ENCODE assay signal across 24 mouse cellular contexts in the genomic region with DNA sequence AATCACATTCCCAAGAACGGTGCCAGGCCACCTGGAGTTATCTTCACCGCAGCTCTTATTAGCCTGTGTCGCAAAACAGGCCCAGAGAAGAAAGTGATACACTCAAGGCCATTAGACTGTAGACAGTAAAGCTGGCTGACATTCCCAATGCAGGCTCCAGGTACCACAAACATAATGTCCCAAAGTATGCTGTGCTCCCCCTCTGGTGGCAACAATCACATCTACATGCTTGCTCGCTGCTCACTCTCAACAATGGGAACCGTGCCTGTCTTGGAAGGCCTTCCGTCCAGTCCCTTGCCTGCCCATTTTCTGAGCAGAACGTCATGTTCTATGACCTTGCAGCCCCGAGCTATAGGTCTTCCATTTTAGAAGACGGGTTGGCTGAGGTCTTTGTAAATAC. TPM values are rescaled to one million over a fixed set of nuclear protein-coding genes. Genes with fewer than 3 reads are reported as not detected.
DNase-seq lines count a peak whose midpoint lies in the region; ATAC-seq and TF ChIP-seq lines count a peak whose summit lies in the region.
"Had no signal": no experiment of that assay in that cellular context is flagged by ENCODE, and none has a peak within 500 bp of the region (broad histone marks: within the 10 kb centered on the region; RNA-seq: fewer than 3 reads in every experiment).

No protein-coding gene starts in this region.

- H3K9me3 ChIP-seq in heart, postnatal 0 days (replicated peaks; ENCODE audit: control insufficient read depth, low read length) = no peaks in the 10 kb centered on the region
- no peaks in the 10 kb centered on the region for H3K9me3 ChIP-seq in lung, postnatal 0 days (ENCODE audit: low read length)
- H3K9me3 ChIP-seq: embryonic facial prominence, embryonic 13.5 days; forebrain, embryonic 15.5 days; hindbrain, embryonic 13.5 days; kidney, embryonic 15.5 days; limb, embryonic 15.5 days; lung, embryonic 15.5 days; neural tube, embryonic 15.5 days; stomach, embryonic 15.5 days had no signal

- H3K4me1 ChIP-seq in heart, postnatal 0 days (ENCODE audit: control insufficient read depth, insufficient read depth) = peaks cover 16% of the 10 kb centered on the region
- H3K4me1 ChIP-seq in lung, postnatal 0 days (ENCODE audit: insufficient read depth, low read depth, low read length) = peaks cover 12% of the 10 kb centered on the region; the same call in 1 of the 2 replicates

- peak; percentile 36 for TF ChIP-seq CTCF in heart, postnatal 0 days (IDR thresholded peaks at IDR 0.05; ENCODE audit: low read depth)
- peak; percentile 68 for TF ChIP-seq CTCF in lung, postnatal 0 days (IDR thresholded peaks at IDR 0.05)

- no peak overlapping the region for H3K4me3 ChIP-seq in heart, postnatal 0 days (ENCODE audit: low read depth, low read length)
- H3K4me3 ChIP-seq in lung, postnatal 0 days (ENCODE audit: low read depth, low read length) = no peak overlapping the region
- H3K4me3 ChIP-seq: embryonic facial prominence, embryonic 13.5 days; forebrain, embryonic 15.5 days; hindbrain, embryonic 13.5 days; kidney, embryonic 15.5 days; limb, embryonic 15.5 days; lung, embryonic 15.5 days; myocyte; neural tube, embryonic 15.5 days; stomach, embryonic 15.5 days had no signal

- no peak for TF ChIP-seq EP300 in heart, postnatal 0 days (IDR thresholded peaks at IDR 0.05; ENCODE audit: low read depth)
- no peak for TF ChIP-seq EP300 in lung, postnatal 0 days (IDR thresholded peaks at IDR 0.05)

- H3K27me3 ChIP-seq in heart, postnatal 0 days (ENCODE audit: control insufficient read depth, insufficient read depth, low read length) = no peaks in the 10 kb centered on the region
- H3K27me3 ChIP-seq in lung, postnatal 0 days (replicated peaks; ENCODE audit: insufficient read depth, low read length) = no peaks in the 10 kb centered on the region
- H3K27me3 ChIP-seq: embryonic facial prominence, embryonic 13.5 days; forebrain, embryonic 15.5 days; hindbrain, embryonic 13.5 days; kidney, embryonic 15.5 days; limb, embryonic 15.5 days; lung, embryonic 15.5 days; neural tube, embryonic 15.5 days; stomach, embryonic 15.5 days had no signal

- intact Hi-C loops in left cerebral cortex, postnatal 36 days (cut with DNase I) = no loop called here

- peaks cover 14% of the 10 kb centered on the region for H3K36me3 ChIP-seq in heart, postnatal 0 days (replicated peaks; ENCODE audit: control insufficient read depth, insufficient read depth, low read length)
- no peaks in the 10 kb centered on the region for H3K36me3 ChIP-seq in lung, postnatal 0 days (ENCODE audit: insufficient read depth, low read length)

- no peak overlapping the region for H3K27ac ChIP-seq in heart, postnatal 0 days (ENCODE audit: low read depth)
- H3K27ac ChIP-seq in lung, postnatal 0 days (ENCODE audit: low read length) = no peak overlapping the region
- H3K27ac ChIP-seq: embryonic facial prominence, embryonic 13.5 days; forebrain, embryonic 15.5 days; hindbrain, embryonic 13.5 days; limb, embryonic 15.5 days; lung, embryonic 15.5 days; neural tube, embryonic 15.5 days; stomach, embryonic 15.5 days had no signal

- peak; percentile 59 to 78 for DNase-seq in adrenal gland, adult (ENCODE audit: inconsistent age in 2 of 2, low spot score in 1 of 2)
- no peak for DNase-seq in adrenal gland, adult 8-10 months
- no peak for DNase-seq in heart, postnatal 0 days (ENCODE audit: low spot score)
- DNase-seq in heart, adult 18-20 months = no peak
- DNase-seq in lung, postnatal 0 days (ENCODE audit: low spot score) = peak; percentile 30
- no peak for DNase-seq in lung, postnatal 4 days
- no peak for DNase-seq in left cerebral cortex, postnatal 36 days (ENCODE audit: low spot score in 2 of 2)
- no peak for DNase-seq in right cerebral cortex, postnatal 10 days (ENCODE audit: low spot score in 2 of 2)
- DNase-seq: cerebellum, postnatal 10 days; heart, postnatal 14 days; layer of hippocampus, postnatal 36 days; midbrain, embryonic 14.5 days; right cerebral cortex, postnatal 25 days had no signal

- ATAC-seq in heart, postnatal 0 days (ENCODE audit: insufficient read depth, low read depth) = no peak
- ATAC-seq in lung, postnatal 0 days = no peak
- ATAC-seq: forebrain, embryonic 15.5 days; intestine, embryonic 16.5 days had no signal

- H3K4me2 ChIP-seq in heart, postnatal 0 days (ENCODE audit: low read depth, low read length) = no peak overlapping the region
- H3K4me2 ChIP-seq in lung, postnatal 0 days (replicated peaks; ENCODE audit: low read depth, low read length) = no peak overlapping the region
- H3K4me2 ChIP-seq: embryonic facial prominence, embryonic 13.5 days; forebrain, embryonic 15.5 days; heart, embryonic 11.5 days; hindbrain, embryonic 13.5 days; kidney, embryonic 15.5 days; limb, embryonic 15.5 days; lung, embryonic 15.5 days; neural tube, embryonic 15.5 days; stomach, embryonic 15.5 days had no signal

- no peak overlapping the region for H3K9ac ChIP-seq in heart, postnatal 0 days (replicated peaks; ENCODE audit: low read depth, low read length)
- H3K9ac ChIP-seq in lung, postnatal 0 days (replicated peaks; ENCODE audit: low read depth) = no peak overlapping the region
- H3K9ac ChIP-seq: embryonic facial prominence, embryonic 13.5 days; forebrain, embryonic 15.5 days; hindbrain, embryonic 13.5 days; kidney, embryonic 15.5 days; limb, embryonic 15.5 days; lung, embryonic 15.5 days; neural tube, embryonic 15.5 days; stomach, embryonic 15.5 days had no signal

- 75% methylated on average over 9 of the region's 9 CpGs for WGBS in heart, postnatal 0 days
- WGBS in lung, postnatal 0 days = 82% methylated on average over 9 of the region's 9 CpGs

RNA-seq across cellular contexts. Expression of gene Prdm11, which starts 34.0 kb away (rescaled TPM):
- 10 to 100 TPM; 49.7 to 97.8 (median 69.9) TPM for total RNA-seq in adrenal gland, adult 8-10 months (2022)
- total RNA-seq in heart, postnatal 0 days (2014; rRNA removed; ENCODE audit: low replicate concordance) = 10.7 and 12.7 TPM in 2 replicates
- polyA plus RNA-seq in heart, postnatal 0 days (2015; fragmentation: Nextera tagmentation; extraction: Ambion mirVana) = 2.7 and 2.9 TPM in 2 replicates
- 1 to 10 TPM; 8.4 to 9.5 TPM for total RNA-seq in heart, adult 18-20 months (2021)
- polyA plus RNA-seq in lung, postnatal 0 days (2015; fragmentation: Nextera tagmentation; extraction: Ambion mirVana) = 3.7 and 4.5 TPM in 2 replicates
- 10 to 100 TPM; 21.0 to 25.1 TPM for total RNA-seq in left cerebral cortex, postnatal 36 days (2021)

Comparison
In these comparisons a context has a peak if more than half of its experiments do, and no peak if none do; other contexts are left out.
1. DNase-seq: peak in adrenal gland, adult (2 of 2) and lung, postnatal 0 days (single experiment); none in adrenal gland, adult 8-10 months (single experiment), heart, postnatal 0 days (single experiment), heart, adult 18-20 months (0 of 2), lung, postnatal 4 days (0 of 2), left cerebral cortex, postnatal 36 days (0 of 2) and right cerebral cortex, postnatal 10 days (0 of 2).